Mouse (Mus musculus) T-helper 2 cell (primary cell): Measurements from ENCODE around the gene Tnip3.

Experiments
- in situ Hi-C: fragments of 300-600 bp; cut with MboI, MseI; formaldehyde crosslinking; loops from one replicate; pipeline ENCODE4 v1.15.1; 2025; ENCODE audit warnings: high pct_unique_total_duplicates

Tnip3 gene

DNA sequence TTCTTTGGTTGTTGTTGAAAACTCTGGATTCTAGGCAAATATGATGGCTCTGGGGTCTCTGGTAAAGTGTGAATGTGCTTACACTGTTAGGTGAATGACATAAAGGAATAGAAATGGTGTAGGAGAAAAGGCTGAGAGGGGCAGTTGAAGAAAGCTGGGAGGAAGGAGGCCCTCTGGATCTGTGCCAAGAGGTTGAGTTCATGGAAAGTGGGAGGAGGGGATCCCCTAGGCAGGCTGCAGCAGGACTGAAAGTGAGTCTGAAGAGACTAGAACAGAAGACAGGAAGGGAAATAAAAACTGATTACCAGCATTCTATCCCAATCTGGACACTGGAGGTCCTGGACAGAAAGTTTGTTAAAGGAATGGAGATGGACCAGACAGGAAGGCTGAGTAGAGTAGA lies 117.3 kb downstream of the Tnip3 start:
- in situ Hi-C loops: no loop called here

DNA sequence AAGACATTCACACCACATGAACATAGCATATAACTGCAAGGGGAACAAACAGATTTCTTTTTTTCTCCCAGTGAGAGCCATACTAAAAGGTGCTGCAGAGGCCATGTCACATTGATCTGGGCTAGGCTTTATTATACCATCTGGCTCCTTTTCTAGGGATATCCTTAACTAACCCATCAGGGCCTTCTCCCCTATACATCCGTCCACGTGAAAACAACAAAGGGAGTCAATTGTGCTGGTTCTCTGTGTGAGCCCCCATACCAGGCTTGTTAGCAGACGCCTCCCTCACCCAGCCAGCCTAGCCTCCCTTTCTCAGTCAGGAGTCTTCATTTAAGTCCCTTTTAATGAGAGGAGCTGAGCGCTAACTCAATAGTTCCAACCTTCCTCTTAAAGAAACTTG lies 119.0 kb downstream of the Tnip3 start:
- in situ Hi-C loops: no loop called here

DNA sequence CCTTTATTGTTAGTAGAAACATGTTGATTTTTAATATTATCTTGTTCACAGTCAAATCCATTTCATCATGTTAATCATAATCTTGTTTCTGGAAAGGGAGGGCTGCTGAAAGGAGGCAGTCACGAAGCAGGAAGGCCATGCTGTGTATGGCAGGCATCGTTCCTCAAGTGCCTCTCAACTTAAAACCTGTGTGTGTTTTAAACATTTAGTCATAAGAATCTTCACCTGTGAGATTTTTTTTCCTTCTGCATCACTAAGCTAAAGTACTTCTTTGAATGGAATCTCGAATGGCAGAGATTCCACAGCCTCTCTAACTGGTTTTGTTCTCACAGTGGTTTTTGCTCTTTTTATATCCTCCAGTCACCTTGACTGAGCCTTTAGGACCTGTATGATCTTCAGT lies 121.3 kb downstream of the Tnip3 start:
- in situ Hi-C loops: no loop called here

- in situ Hi-C loops: no loop called here
These were observed 122.6 kb downstream of the Tnip3 start for GRCm38 (mm10) chr6:65647731-65648130.

- in situ Hi-C loops: no loop called here
These were observed 126.3 kb downstream of the Tnip3 start for GRCm38 (mm10) chr6:65651376-65651775.

DNA sequence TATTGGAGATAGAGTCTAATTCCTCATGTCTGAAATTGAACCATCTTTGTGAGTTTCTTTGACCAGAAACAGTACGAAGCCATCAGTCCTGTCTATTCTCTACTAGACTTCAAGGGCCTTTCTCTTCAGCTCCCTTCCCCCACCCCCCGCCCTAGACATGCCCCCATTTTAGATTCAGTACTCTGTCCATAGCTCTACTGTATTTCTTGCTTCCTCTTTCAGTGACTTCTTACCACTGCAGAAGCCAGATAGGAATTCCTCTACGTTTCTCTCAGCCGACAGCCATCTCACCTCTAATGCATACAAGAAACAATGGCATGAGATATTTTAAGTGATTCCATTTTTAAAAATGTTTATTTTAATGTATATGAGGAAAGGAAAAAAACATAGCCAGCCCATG lies 136.2 kb downstream of the Tnip3 start:
- in situ Hi-C loops: no loop called here

DNA sequence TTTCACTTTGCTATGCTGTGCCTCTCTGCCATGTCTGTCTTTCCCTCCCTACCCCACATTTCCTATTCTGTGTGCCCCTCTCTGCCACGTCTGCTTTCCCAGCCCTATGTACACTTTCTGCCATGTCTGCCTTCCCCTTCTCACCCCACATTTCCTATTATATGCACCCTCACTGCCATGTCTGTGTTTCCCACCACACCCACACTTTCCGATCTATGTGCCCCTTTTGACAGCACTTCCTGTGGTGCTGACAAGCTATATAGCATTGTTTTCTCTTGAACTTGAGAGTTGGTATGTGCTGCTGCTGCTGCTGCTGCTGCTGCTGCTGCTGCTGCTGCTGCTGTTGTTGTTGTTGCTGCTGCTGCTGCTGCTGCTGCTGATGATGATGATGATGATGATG lies 136.9 kb downstream of the Tnip3 start:
- in situ Hi-C loops: no loop called here

DNA sequence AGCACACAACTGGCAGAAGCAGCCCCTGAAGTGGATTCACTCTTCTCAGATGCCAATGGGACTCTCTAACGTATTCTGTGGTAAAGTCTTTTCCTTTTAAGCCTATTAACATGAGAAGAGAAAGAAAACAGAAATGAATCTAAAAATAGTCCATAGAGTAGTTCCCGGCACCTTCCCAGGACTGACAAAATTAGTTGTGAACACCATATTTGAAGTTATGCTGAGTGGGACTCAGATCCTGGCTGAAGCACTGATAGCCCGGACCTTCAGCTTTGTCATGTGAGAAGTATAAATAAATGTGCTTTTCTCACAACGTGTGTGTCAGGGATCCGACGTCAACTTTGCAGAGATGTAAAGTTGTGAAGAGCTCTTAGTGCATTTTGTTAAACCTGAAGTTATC lies 138.9 kb downstream of the Tnip3 start:
- in situ Hi-C loops: no loop called here

- in situ Hi-C loops: no loop called here
These were observed 141.2 kb downstream of the Tnip3 start for GRCm38 (mm10) chr6:65666295-65666694.

- in situ Hi-C loops: no loop called here
These were observed 144.9 kb downstream of the Tnip3 start for GRCm38 (mm10) chr6:65669971-65670370.

DNA sequence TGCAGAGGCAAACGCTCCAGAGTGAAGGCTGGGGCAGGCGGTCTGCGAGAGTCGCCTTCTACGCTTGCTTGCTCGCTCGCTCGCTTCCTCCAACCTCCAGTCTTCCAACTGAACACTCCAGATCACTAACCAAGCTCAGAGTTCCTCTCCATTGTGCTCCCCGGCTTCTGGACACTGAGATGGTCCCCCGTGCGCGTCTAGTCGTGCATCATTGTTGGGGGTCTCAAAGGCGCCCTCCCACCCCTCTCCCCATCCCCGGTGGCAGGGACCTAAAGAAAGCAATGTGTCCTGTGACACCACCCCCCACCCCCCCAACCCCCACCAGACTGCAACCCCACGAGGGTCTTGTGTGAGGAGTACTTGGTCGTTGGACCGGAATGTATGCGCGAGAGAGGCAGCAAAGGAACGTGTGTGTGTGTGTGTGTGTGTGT lies 145.9 kb downstream of the Tnip3 start:
- in situ Hi-C loops: no loop called here

DNA sequence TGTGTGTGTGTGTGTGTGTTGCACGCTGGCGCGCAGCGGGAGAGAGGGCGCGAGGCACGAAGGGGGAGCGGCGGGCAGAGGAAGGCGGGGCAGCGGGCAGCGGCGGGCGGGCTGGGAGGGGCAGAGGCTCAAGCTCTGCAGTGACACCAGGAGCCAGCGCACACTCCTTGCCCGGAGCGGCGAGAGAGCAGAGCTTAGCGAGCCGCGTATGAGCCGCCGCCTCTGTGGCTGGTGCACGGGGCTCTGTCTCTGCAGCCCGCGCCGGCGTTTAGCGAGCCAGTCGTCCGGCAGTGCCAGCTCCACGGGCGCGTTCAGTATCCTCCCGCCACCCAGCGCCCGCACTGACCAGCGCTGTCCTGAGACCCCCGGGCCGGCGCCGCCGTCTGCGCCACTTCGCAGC lies 146.3 kb downstream of the Tnip3 start, which contains the start of gene Ndnf:
Gene Ndnf, plus strand, starts transcription at position 140 of the 400 bp plus-strand sequence.
- in situ Hi-C loops: no loop called here

GRCm38 (mm10) chr6:65672131-65673031 lies 147.3 kb downstream of the Tnip3 start:
- in situ Hi-C loops: no loop called here
